Mouse (Mus musculus) kidney, postnatal 4 days (tissue): ENCODE measurements around the gene Pip5k1b.

Experiments
- DNase-seq, 2 experiments: peaks; one replicate each; pipeline ENCODE4 v3.0.0; 2021; ENCODE audit warnings: mixed read lengths in 2 of 2

The Pip5k1b gene

GRCm38 (mm10) chr19:24281288-24281980, 274.2 kb downstream of the Pip5k1b start:
- no peak for DNase-seq

- peak; percentile 31 to 57 for DNase-seq
These were observed 275.0 kb downstream of the Pip5k1b start, which contains the start of gene Fxn for GRCm38 (mm10) chr19:24280601-24281228. Gene Fxn (minus strand): TSS chr19:24280605.

GRCm38 (mm10) chr19:24279706-24280600, 275.7 kb downstream of the Pip5k1b start:
- peak; percentile 86 to 92 for DNase-seq

- DNase-seq = peak in 1 of 2 experiments; percentile 17
These were observed 276.8 kb downstream of the Pip5k1b start for GRCm38 (mm10) chr19:24278859-24279258.

GRCm38 (mm10) chr19:24274281-24274680, 281.4 kb downstream of the Pip5k1b start:
- no peak for DNase-seq

- DNase-seq = peak; percentile 91 to 92
These were observed 283.8 kb downstream of the Pip5k1b start for GRCm38 (mm10) chr19:24271746-24272426.

- peak; percentile 39 to 70 for DNase-seq
These were observed 284.3 kb downstream of the Pip5k1b start for GRCm38 (mm10) chr19:24271326-24271725.

- DNase-seq = no peak
These were observed 287.1 kb downstream of the Pip5k1b start for GRCm38 (mm10) chr19:24268531-24268930.

GRCm38 (mm10) chr19:24266046-24266830, 289.4 kb downstream of the Pip5k1b start:
- peak; percentile 53 to 68 for DNase-seq

GRCm38 (mm10) chr19:24264991-24265390, 290.7 kb downstream of the Pip5k1b start:
- peak; percentile 90 to 93 for DNase-seq

- DNase-seq = peak; percentile 35 to 56
These were observed 292.9 kb downstream of the Pip5k1b start for GRCm38 (mm10) chr19:24262736-24263135.

- DNase-seq = no peak
These were observed 296.0 kb downstream of the Pip5k1b start for GRCm38 (mm10) chr19:24259390-24260351.

- DNase-seq = no peak
These were observed 297.3 kb downstream of the Pip5k1b start for GRCm38 (mm10) chr19:24258368-24258767.

- no peak for DNase-seq
These were observed 297.7 kb downstream of the Pip5k1b start for GRCm38 (mm10) chr19:24257962-24258361.

GRCm38 (mm10) chr19:24253657-24254260, 301.9 kb downstream of the Pip5k1b start:
- DNase-seq = no peak

GRCm38 (mm10) chr19:24251869-24252268, 303.8 kb downstream of the Pip5k1b start:
- DNase-seq = peak; percentile 25 to 53
